Mouse (Mus musculus) urinary bladder, adult 2 months (tissue): ENCODE data around the gene Fntb. TPM values are rescaled to one million over a fixed set of nuclear protein-coding genes. Genes with fewer than 3 reads are reported as not detected.

Source experiments
- DNase-seq: peaks from one replicate; pipeline ENCODE4 v3.0.0; 2022; ENCODE audit warnings: low spot score
- polyA plus RNA-seq: library from polyadenylated mRNA; depleted of rRNA; stranded (reverse); fragments of >200 nt; gene quantifications from 2 replicates; pipeline ENCODE4 v1.2.3, GENCODE M21; 2012

The Fntb gene
- polyA plus RNA-seq, 1 experiment: 19.3 TPM

DNA sequence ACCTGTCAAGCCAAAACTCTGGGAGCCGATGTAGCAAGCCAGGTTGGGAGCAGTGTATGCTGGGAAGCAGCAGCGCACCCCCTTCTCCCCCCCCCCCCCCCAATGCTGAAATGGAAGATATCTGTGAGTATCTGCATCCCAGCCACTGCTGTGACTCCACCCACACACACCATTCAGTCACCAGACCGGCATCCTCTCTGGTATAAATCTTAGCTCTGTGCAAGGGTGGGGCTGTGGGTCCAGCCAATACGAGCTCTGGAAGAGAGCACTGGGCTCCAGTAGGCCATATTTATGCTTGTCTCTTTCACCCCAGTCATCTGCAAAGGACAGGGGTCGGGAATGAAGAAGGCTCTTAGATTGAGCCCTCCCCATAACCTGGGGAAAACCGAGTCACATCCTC is 155.0 kb downstream of the Fntb start:
- DNase-seq: no peak

DNA sequence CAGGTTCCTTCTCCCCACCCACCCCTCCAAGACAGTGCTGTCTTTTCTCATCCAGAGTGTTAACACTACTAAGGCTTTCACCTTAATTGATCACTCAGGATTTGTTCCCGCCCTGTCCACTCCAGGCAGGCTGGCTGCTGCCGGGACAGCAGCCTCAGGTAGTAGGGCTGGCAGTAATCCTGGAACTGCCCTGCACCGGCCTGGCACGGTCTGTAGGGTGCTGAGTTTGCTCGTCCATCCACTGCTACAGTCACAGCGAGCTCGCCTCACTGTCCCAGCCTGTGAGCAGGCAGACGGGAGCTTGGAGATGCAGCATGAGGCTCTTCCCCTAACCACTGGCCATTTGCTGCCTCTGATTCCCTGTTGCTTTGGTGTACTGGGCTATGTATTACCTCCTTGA is 155.6 kb downstream of the Fntb start:
- DNase-seq: no peak

DNA sequence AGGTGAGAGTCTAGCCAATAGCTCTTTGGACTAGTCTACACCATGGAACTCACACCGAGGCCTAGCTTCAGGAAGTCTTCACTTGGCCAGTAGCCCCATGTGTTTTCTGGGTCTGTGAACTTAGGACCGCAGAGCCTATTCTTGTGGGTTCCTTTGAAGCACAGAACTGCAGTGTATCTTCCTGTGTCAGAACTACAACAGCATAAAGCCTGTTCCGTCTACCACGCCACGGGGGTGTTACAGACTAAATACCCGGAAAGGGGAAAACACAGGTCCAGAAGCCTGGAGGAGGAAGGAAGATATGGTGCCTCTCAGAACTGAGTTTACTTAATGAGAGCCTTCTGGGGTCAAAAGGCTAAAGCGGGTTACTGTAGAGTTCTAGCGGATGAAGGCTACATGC is 157.7 kb downstream of the Fntb start:
- no peak for DNase-seq

DNA sequence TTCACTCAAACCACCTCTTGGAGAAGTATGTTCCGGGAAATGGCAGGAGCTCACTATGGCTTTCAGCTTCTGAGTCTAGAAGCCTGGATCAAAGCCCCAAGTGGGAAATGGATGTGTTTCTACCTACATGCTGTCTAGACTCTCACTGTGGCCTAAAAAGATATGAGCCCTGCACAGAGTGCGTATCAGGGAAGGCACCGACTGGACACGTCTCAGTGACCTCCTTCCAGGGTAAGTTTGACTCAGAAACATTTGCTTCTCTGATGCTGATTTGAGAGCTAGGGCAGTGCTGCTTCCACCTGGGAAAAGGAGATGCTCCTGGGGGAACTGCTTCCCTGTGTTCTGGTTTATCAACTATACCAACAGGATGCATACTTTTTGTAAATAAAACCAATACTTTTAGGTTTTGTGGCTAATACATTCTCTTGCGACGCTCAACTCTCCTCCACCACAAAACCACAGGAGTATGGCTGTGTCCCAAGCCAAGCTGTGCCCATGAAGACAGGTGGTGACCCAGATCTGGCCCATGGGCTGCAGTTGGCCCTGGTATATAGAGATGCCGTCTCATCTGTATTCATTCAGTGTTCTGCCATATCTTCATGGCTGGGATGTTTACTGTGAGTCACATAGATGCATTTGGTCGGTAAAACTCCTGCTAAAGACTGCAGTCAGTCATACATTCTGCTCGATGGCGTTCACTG is 159.7 kb downstream of the Fntb start:
- no peak for DNase-seq

DNA sequence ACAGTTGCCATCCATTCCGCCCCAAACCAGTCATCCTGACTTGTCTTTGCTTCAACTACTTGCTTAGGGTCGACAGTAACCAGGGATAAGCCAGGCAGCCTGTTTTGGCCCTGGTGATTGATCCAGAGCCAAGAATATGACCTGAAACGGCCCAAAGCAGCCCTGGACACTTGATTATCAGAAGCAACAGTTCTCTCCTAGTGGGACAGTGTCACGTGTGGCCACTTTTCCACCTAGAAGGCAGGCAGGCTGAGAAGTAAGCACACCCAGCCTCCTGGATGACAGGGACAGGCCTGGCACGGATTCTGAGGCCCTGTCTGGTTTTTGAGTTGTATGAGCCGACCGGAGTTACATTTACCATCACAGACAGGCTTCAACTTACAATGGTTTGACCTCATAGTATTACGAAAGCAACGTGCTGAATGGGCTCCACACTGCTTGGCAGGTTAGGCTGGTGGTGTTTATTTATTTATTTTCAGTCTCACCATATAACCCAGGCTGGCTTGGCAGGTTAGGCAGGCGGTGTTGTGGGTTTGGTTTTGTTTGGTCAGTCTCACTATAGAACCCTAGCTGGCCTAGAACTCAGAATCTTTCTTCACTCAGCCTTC is 161.1 kb downstream of the Fntb start:
- DNase-seq: no peak

DNA sequence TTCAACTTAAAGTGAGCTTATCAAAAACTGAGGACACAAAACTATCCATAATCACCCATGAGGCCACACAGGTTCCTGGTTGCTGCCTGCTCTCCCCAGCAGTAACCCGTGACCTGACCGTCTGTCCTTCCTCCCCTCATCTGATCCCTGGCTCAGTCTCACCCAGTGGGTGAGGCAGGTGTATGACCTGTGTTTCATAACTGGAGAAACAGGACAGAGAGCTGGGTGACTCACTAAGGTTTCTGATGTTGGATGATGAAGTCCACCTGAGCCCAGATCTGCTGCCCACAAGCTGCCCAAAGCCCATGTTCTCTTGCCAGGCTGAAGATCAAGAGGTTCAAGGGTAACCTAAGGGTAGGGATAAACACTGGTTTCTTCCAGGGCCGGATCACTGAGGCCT is 161.6 kb downstream of the Fntb start:
- DNase-seq: no peak

DNA sequence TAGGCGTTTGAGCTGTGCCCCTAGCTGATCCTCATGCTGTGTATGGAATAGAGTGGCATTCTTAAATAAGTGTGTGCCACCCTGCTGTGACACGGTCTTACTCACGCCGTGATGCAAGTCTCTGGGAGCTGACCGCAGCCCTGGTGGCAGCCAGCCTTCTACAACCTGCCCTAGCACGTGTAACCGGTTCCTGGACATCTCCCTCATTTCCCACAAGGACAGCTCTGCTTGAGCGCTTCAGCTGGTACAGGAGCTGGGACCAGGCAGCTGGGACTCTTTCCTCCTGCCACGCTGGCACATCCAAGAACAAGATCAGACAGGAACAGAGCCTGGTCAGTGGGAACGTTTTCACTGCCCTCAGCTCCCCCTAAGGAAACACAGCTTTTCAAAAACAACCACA is 162.2 kb downstream of the Fntb start:
- peak; percentile 40 for DNase-seq

DNA sequence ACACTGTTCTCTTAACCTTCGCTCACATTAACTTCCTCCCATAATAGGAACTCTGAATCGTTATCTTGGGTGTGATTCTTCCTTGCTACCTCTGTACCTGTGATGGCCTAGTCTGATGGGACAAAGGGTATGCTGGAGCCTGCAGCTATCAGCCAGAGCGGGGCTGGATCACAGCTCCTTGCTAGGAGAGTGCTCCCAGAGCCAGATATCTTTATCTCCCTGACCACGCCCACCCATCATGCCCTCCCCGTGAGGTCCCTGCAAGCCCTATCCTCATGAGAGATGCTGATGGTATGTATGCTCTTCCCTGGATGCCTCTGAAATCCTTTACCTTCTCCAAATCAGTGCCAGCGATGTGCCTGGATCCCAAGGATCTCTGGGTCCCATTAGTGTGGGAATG is 164.8 kb downstream of the Fntb start:
- DNase-seq: no peak

DNA sequence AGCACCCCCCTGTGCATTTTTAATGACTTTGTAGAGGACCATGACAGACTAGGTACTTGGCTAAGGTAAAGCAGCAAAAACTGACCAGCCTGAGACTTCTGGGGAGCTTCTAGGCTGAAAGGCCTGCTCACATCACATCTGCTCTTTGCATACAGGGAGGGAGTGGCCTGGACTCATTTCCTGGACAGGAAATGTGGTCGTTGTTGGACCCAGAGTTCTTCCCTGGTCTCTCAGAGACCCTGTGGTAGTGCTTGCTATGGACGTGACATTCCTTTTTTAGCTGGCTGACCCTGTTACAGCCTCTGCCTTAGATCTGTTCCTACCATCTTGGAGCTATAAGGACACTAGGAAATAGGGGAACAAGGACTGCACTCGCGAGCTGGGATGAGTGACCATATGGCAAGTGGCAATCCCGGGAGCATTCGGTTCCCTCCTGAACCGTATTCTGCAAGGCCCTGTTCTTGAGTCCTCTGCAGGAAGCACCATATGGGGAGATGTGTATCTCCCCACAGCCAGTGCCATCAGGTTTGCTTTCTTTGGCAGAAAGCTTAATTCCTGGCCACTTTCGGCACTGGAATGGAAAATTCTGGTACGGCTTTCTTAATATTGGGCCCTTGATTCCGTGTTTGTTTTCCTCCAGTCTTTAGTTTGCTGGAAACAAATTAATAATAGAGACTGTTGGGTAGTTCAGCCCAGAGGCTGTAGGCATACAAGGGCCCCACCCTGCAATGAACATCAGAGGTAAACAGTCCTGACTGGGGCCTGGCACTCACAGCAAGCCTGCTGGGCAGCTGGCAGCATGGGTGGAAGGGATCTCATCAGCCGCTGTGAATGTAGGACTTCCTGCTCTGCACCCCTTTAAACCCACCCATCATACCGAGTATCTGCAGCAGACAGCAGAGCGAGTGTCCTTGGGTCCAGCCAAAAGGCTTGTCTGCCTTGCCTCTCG is 166.6 kb downstream of the Fntb start:
- no peak for DNase-seq

DNA sequence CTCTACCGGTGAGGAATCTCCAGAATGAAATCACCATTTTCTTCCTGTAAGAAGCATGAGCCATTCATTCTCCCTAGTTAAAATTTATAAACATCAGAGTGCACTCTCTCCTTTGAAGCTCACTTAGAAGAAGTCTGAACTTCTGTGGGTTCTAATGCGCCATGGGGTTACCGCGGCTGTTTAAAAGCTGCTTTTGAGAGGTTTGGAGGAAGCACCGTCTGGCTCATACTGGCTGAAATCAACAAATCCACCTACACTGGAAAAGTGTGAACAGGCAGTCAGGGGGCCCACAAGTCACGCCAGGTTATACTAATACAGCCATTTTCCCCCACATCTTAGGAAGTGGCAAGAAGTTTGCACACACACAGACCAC is 167.3 kb downstream of the Fntb start:
- no peak for DNase-seq

DNA sequence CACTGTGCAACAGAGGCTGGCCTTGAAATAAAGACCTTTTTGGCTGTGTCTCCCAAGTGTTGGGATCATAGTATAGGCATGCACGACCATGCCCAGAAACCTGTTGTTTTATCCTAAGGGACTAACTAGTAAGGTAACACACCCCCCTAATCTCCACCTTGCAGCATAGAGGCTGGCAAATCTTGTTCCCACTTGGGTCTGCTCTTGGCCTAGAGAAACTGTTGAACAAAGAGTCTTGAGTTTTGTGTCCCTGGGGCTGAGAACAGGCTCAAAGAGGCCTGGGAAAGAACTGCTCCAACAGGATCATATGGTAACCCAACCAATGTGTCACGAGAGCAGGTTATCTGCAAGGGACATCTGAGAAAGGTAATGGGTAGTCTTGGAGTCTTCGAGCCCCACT is 169.0 kb downstream of the Fntb start:
- no peak for DNase-seq

DNA sequence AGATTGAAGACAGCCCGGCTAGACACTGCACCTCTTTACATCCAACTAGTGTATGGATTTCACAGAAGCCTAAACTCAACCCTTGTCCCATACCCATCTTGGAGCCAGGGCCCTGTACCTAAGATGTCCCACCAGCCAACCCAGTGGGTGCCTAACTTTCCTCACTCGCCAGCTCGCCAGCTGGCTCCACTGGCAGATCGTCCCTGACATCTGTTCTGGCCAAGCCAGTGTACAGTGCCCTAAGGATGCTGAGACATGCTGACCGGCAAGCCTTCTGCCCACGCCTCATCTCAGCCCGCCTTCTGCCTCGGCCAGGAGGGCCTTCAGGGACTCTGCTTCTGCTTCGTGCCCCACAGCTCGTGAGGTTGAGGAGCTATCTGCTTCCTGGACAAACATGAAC is 170.8 kb downstream of the Fntb start:
- DNase-seq: no peak

DNA sequence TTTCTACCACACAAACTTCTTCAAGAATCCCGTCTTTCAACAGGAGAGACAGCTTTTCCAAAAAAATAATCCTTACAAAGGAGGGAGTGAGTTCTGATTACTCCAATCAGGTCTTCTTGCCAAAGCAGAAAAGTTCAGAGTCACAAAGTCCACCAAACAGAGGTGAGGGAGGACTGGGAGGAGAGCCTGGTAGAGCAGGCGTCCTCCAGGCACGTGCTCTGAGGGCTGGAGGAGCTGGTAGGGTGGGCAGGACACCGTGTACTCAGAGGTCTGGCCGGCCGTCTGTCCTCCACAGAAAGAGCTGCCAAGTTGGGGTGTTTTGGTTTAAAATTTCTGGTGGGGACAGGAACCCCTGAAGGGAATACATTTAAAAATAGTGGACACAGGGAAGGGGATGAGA is 172.6 kb downstream of the Fntb start:
- DNase-seq: no peak

DNA sequence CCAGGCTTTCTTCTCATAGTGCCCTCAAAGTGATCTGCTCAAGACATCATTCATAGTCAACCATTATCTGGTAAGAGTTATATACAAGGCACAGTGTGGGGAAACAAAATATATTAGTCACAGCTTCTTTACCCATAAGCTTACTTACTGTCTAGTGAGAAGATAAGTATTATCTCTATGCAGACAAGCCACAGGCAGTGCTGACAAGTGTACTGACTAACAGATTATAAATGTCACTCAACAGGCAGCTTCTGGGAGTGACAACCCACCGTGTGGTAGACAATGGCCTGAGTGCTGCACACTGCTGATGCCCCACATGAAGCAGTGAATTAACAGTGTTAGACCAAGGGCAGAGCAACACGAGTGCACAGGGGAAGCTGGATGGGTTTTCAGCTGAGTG is 176.1 kb downstream of the Fntb start:
- DNase-seq: no peak

DNA sequence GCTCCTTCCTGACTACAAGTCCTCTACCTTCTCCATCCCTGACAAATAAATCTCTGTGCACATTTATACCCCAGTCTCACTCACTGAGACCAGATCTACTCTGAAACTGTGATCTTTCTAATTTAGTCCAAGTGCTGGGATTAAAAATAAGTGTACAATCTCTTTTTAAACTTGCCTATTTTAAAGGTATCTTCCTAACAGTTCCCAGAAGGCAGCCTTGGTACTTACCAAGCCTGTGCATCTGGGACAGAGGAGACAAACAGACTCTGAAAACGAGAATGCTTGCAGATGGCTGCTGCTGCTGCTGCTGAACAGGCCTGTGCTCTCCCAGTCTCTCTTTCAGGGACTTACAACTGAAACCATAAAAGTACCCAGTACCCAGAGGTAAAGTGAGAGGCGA is 177.1 kb downstream of the Fntb start:
- no peak for DNase-seq

DNA sequence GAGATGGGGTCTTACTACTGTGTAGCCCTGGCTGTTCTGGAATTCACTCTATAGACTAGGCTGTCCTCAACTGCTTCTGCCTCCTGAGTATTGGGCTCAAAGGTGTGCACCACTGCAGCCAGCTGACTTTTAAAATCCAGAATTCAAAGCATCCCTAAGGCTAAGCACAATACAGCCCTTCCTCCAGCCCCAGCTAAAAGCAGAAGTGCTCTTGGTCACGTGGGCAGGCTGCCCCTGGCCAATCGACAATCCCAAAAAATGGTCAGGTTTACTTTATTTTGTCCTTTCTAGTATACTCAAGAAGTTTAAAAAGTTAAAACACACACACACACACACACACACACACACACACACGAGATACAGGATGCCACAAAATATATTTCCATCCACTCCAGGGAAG is 177.7 kb downstream of the Fntb start:
- DNase-seq: no peak

DNA sequence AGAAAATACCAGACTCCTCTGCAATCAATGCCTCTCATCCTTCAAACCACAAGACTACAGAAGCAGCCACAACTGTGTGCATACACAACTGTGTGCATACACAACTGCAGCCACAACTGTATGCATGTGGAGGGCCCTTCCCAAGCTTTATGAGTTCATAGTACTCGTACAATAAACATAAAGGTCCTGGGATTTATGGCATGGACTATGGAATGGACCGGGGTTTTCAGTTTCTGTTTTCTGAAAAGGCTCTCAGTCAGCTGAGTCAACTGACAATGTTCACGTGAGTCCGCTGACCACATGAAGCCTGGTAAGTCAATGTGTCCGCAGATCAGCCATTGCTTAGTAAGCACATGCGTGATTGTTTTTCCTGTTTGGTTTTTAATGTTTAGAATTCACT is 178.1 kb downstream of the Fntb start:
- no peak for DNase-seq

DNA sequence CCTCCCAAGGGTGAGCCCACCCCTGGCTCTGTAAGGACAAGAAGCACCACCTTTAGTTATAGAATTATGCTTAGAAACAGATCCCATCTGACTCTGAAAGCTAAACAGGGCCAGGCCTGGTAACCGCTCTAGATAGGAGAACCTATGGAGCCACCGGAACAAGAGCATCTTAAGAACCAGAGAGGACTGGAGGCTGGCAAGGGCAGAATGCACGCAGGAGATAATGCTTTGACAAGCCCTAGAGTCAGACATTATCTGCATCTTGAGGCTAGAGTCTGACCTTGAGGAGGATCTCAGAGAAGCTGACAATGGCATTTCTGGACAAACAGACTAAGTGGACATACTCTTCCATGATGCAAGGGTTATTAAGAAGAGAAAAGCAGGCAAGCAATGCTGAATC is 182.1 kb downstream of the Fntb start:
- DNase-seq: no peak

DNA sequence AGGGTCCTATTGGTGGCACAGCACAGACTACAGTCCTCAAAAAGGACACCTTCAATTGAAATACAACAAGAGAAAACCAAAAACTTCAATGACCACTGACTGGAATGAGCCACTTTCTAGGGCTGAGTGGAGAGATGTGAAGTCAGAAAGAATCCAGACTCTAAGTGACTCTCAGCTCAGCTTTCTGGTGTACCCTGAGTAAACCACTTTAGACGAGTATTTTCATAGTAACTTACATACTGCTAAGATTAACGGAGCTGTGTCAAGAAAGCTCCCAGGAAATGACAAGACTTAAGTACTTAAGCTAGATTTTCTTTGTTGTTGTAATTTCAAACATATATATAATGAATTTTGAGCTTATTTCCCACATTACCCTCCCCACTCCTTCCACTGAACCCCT is 182.8 kb downstream of the Fntb start:
- DNase-seq: no peak

DNA sequence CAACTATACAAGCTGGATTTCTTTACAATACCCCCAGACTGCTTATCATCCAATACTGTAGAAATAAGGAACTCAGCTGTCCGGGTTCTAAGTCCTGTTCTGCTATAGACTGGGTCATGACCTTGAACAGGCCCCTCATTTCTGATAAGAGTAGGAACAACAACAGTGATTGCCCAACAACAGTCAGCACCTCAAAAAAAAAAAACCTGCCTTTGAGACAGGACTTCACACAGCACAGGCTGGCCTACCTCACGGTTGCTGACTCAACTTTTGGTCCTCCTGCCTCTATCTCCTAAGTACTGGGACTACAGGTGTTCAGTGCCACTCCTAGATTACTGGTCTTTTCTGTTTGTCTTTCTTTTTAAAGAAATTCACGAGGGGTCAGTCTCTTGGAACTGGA is 183.4 kb downstream of the Fntb start:
- no peak for DNase-seq

DNA sequence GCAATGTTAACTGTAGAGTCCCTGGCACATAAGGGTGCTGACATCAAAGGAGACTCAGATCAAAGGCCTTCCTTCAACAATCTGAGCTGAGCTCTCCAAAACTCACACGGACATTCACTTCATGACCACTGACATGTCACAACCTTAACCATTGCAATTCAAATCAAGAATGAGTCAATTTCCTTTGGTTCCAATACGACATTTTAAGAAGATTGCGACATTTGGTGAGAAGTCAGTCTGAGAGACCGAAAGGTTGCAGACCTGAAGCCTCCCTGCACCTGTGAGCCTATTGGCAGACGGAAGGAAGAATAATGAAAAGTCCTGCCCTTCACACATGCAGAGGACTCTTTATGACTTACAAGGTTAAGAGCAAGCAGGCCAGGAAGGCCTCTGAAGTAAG is 184.9 kb downstream of the Fntb start:
- DNase-seq: no peak

DNA sequence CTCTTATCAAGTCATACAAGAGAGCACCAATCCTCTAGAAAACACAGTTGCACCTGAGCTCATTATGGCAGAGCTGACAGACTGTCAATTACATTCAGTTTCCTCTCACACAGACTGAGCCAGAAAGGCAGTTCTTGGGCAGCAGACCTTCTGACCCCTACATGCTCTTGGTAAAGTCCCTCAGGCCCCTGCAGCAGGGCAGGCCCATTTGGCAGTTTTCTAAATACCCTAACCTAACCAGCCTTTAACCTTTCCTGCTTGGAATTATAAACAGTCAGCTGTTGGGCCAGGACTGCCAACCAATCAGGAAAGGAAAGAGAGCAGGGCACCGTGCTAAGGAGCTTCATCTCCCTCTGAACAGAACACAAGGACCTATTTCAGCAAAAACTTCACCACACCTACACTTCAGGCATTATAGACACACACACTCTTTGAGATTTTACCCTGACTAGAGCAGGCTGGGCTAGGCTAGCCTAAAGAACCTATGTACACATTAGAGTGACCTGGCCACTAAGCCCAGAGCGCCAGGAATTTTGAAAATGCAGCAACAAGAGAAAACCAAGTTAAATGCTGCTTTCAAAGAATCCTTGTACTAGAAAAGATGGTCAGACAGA is 188.5 kb downstream of the Fntb start:
- DNase-seq: no peak
